ENCODE assay signal across 8 mouse cellular contexts in genomic region chr11:88046944-88047794, GRCm38 (mm10). TPM values are rescaled to one million over a fixed set of nuclear protein-coding genes. Genes with fewer than 3 reads are reported as not detected.
A peak's percentile ranks its signal among the peaks of the same experiment; 100 is the strongest.
DNase-seq lines count a peak whose midpoint lies in the region; ATAC-seq and TF ChIP-seq lines count a peak whose summit lies in the region.

Gene Srsf1, plus strand, starts transcription at chr11:88047373.

- H3K9ac ChIP-seq in CH12.LX (ENCODE audit: insufficient read depth, low read depth) = peak within 1 kb of the TSS; percentile 99
- H3K9ac ChIP-seq in forebrain, embryonic 11.5 days (ENCODE audit: low read length) = peak within 1 kb of the TSS; percentile 100
- peak within 1 kb of the TSS; percentile 100 for H3K9ac ChIP-seq in heart, embryonic 16.5 days (ENCODE audit: low read length)
- peak within 1 kb of the TSS; percentile 100 for H3K9ac ChIP-seq in liver, embryonic 15.5 days
- peak within 1 kb of the TSS; percentile 96 for H3K9ac ChIP-seq in neural tube, embryonic 12.5 days

- peak within 1 kb of the TSS; percentile 48 for H3K4me2 ChIP-seq in CH12.LX (ENCODE audit: insufficient read depth, low read depth, poor library complexity, severe bottlenecking)
- H3K4me2 ChIP-seq in forebrain, embryonic 11.5 days (ENCODE audit: low read depth, low read length, severe bottlenecking) = peak within 1 kb of the TSS; percentile 83
- H3K4me2 ChIP-seq in heart, embryonic 16.5 days (ENCODE audit: low read depth, low read length) = peak within 1 kb of the TSS; percentile 91
- peak within 1 kb of the TSS; percentile 75 for H3K4me2 ChIP-seq in liver, embryonic 15.5 days
- peak within 1 kb of the TSS; percentile 83 for H3K4me2 ChIP-seq in neural tube, embryonic 12.5 days (replicated peaks)

- no peaks in the 10 kb centered on the region for H3K9me3 ChIP-seq in CH12.LX (replicated peaks; ENCODE audit: low read length)
- no peaks in the 10 kb centered on the region; the same call in 1 of the 2 replicates for H3K9me3 ChIP-seq in forebrain, embryonic 11.5 days (ENCODE audit: control insufficient read depth, low read length)
- H3K9me3 ChIP-seq in heart, embryonic 16.5 days (replicated peaks; ENCODE audit: control insufficient read depth, low read length) = no peaks in the 10 kb centered on the region
- H3K9me3 ChIP-seq in liver, embryonic 15.5 days (replicated peaks) = no peaks in the 10 kb centered on the region
- H3K9me3 ChIP-seq in neural tube, embryonic 12.5 days = no peaks in the 10 kb centered on the region

- TF ChIP-seq EP300 in CH12.LX (IDR thresholded peaks at IDR 0.05; ENCODE audit: low read length) = no peak

- no peak for TF ChIP-seq RAD21 in CH12.LX (IDR thresholded peaks at IDR 0.05; ENCODE audit: low read depth, low read length)

- peak; percentile 99 for DNase-seq in CH12.LX (ENCODE audit: extremely low read depth)
- DNase-seq in c-Kit-positive CD71-positive TER-119-negative erythroid progenitor cells, embryonic 14.5 days (ENCODE audit: low read depth) = peak; percentile 95
- DNase-seq in forebrain, embryonic 11.5 days (ENCODE audit: low spot score) = peak; percentile 100
- peak; percentile 99 for DNase-seq in kidney, postnatal 36 days
- DNase-seq in telencephalon, adult 2 months (ENCODE audit: low read depth, low spot score) = peak; percentile 97

- dilution Hi-C loops in CH12.LX (cut with MboI; ENCODE audit: extremely low pct_ligation_motif_present, extremely low pct_unique_long_range_greater_than_20kb, low sequenced_read_pairs) = no loop called here

- under 1% methylated on average over 60 of the region's 60 CpGs for WGBS in forebrain, embryonic 11.5 days
- under 1% methylated on average over 60 of the region's 60 CpGs for WGBS in heart, embryonic 16.5 days
- under 1% methylated on average over 60 of the region's 60 CpGs for WGBS in liver, embryonic 15.5 days (ENCODE audit: insufficient replicate concordance)
- under 1% methylated on average over 60 of the region's 60 CpGs for WGBS in neural tube, embryonic 12.5 days

- peak; percentile 90 for ATAC-seq in forebrain, embryonic 11.5 days (replicated peaks; ENCODE audit: low FRiP score)
- ATAC-seq in heart, embryonic 16.5 days (replicated peaks; ENCODE audit: extremely low read depth, insufficient read depth, low FRiP score) = peak; percentile 93
- peak; percentile 86 for ATAC-seq in liver, embryonic 15.5 days (ENCODE audit: insufficient read depth)
- ATAC-seq in neural tube, embryonic 12.5 days (ENCODE audit: low FRiP score, low read depth) = peak; percentile 89

- H3K4me3 ChIP-seq in CH12.LX (replicated peaks in 1 of 3; ENCODE audit: low read depth in 2 of 3, low read length in 2 of 3, poor library complexity in 1 of 3) = peak within 1 kb of the TSS; percentile 77 to 100 (median 88)
- H3K4me3 ChIP-seq in forebrain, embryonic 11.5 days (ENCODE audit: low read depth, low read length) = peak within 1 kb of the TSS; percentile 85
- peak within 1 kb of the TSS; percentile 94 for H3K4me3 ChIP-seq in heart, embryonic 16.5 days (ENCODE audit: low read length)
- peak within 1 kb of the TSS; percentile 100 for H3K4me3 ChIP-seq in liver, embryonic 15.5 days (replicated peaks)
- H3K4me3 ChIP-seq in neural tube, embryonic 12.5 days = peak within 1 kb of the TSS; percentile 96

- H3K4me1 ChIP-seq in CH12.LX (ENCODE audit: control insufficient read depth in 1 of 2, insufficient read depth in 2 of 2) = peaks cover 2 to 45% of the 10 kb centered on the region in 2 experiments; a peak in 3 of 4 replicates
- 0 out of 2 replicates have a peak, but pooled peaks cover 5% of the 10 kb centered on the region for H3K4me1 ChIP-seq in forebrain, embryonic 11.5 days (replicated peaks; ENCODE audit: control insufficient read depth, insufficient read depth, low read length)
- peaks cover 27% of the 10 kb centered on the region for H3K4me1 ChIP-seq in heart, embryonic 16.5 days (ENCODE audit: control insufficient read depth, insufficient read depth, low read length)
- H3K4me1 ChIP-seq in liver, embryonic 15.5 days (replicated peaks) = peaks cover 34% of the 10 kb centered on the region
- peaks cover 24% of the 10 kb centered on the region for H3K4me1 ChIP-seq in neural tube, embryonic 12.5 days

- H3K27ac ChIP-seq in CH12.LX (ENCODE audit: insufficient read depth, low read depth) = peak within 1 kb of the TSS; percentile 95
- H3K27ac ChIP-seq in forebrain, embryonic 11.5 days (ENCODE audit: low read depth, low read length) = peak within 1 kb of the TSS; percentile 99
- peak within 1 kb of the TSS; percentile 100 for H3K27ac ChIP-seq in heart, embryonic 16.5 days (ENCODE audit: low read length)
- H3K27ac ChIP-seq in liver, embryonic 15.5 days (replicated peaks) = peak within 1 kb of the TSS; percentile 100
- peak within 1 kb of the TSS; percentile 93 for H3K27ac ChIP-seq in neural tube, embryonic 12.5 days

- H3K79me2 ChIP-seq in CH12.LX (replicated peaks; ENCODE audit: control insufficient read depth, extremely low read depth, insufficient read depth, poor library complexity, severe bottlenecking) = peaks cover 52% of the 10 kb centered on the region

- in situ Hi-C loops in CH12.LX (cut with MboI; ENCODE audit: low pct_ligation_motif_present, low pct_unique_long_range_greater_than_20kb, low sequenced_read_pairs) = loop anchor here (5.0 kb wide), 1 partner anchor 60 kb away; the partner anchor contains the start of gene Dynll2

- TF ChIP-seq POLR2A in CH12.LX (IDR thresholded peaks at IDR 0.05; ENCODE audit: low read depth, low read length) = peak; percentile 94

- H3K27me3 ChIP-seq in CH12.LX (replicated peaks) = no peaks in the 10 kb centered on the region
- H3K27me3 ChIP-seq in forebrain, embryonic 11.5 days (ENCODE audit: control insufficient read depth, insufficient read depth, low read length) = no peaks in the 10 kb centered on the region
- no peaks in the 10 kb centered on the region for H3K27me3 ChIP-seq in heart, embryonic 16.5 days (ENCODE audit: control insufficient read depth, insufficient read depth, low read length)
- H3K27me3 ChIP-seq in liver, embryonic 15.5 days = no peaks in the 10 kb centered on the region
- no peaks in the 10 kb centered on the region for H3K27me3 ChIP-seq in neural tube, embryonic 12.5 days (replicated peaks)

- H3K36me3 ChIP-seq in CH12.LX (replicated peaks in 1 of 2; ENCODE audit: control insufficient read depth in 1 of 2, insufficient read depth in 1 of 2, low read length in 1 of 2) = peaks cover 20 to 38% of the 10 kb centered on the region in 2 experiments
- peaks cover 8% of the 10 kb centered on the region; the same call in 1 of the 2 replicates for H3K36me3 ChIP-seq in forebrain, embryonic 11.5 days (ENCODE audit: control insufficient read depth, insufficient read depth, low read length)
- H3K36me3 ChIP-seq in heart, embryonic 16.5 days (ENCODE audit: control insufficient read depth, insufficient read depth) = peaks cover 13% of the 10 kb centered on the region
- peaks cover 27% of the 10 kb centered on the region for H3K36me3 ChIP-seq in liver, embryonic 15.5 days (replicated peaks)
- H3K36me3 ChIP-seq in neural tube, embryonic 12.5 days = peaks cover 18% of the 10 kb centered on the region

- no peak for TF ChIP-seq CTCF in CH12.LX (conservative IDR thresholded peaks at IDR 0.05 in 1 of 2, IDR thresholded peaks at IDR 0.05 in 1 of 2; ENCODE audit: low read depth in 2 of 2, low read length in 2 of 2)

TF ChIP-seq in CH12.LX, 34 proteins besides CTCF, POLR2A, EP300 and RAD21:
- TF ChIP-seq KAT2A (IDR thresholded peaks at IDR 0.05; ENCODE audit: insufficient replicate concordance, low read length) = no peak
- TF ChIP-seq MAZ (IDR thresholded peaks at IDR 0.05; ENCODE audit: low read depth, low read length) = no peak
- peak; percentile 24; the same call in 1 of the 2 replicates for TF ChIP-seq USF2 (conservative IDR thresholded peaks at IDR 0.05; ENCODE audit: low read depth, low read length)
- no peak for TF ChIP-seq NRF1 (IDR thresholded peaks at IDR 0.05; ENCODE audit: low read depth, low read length)
- no peak for TF ChIP-seq ZC3H11A (IDR thresholded peaks at IDR 0.05; ENCODE audit: low read depth, low read length)
- no peak for TF ChIP-seq MEF2A (IDR thresholded peaks at IDR 0.05; ENCODE audit: borderline replicate concordance, low read depth, low read length)
- peak; percentile 96; the same call in 1 of the 2 replicates for TF ChIP-seq TBP (conservative IDR thresholded peaks at IDR 0.05; ENCODE audit: low read depth, low read length)
- TF ChIP-seq CHD1 (IDR thresholded peaks at IDR 0.05; ENCODE audit: low read depth, low read length) = no peak
- no peak for TF ChIP-seq NELFE (IDR thresholded peaks at IDR 0.05; ENCODE audit: low read depth, low read length)

RNA-seq across cellular contexts. Expression of gene Srsf1, which starts in this region (rescaled TPM):
- total RNA-seq in CH12.LX (2012; rRNA removed) (416 and 617 TPM in 2 replicates), CH12.LX (2014; rRNA removed) (812 and 852 TPM in 2 replicates)
- polyA plus RNA-seq in CH12.LX (2012; ENCODE audit: insufficient read length, low read depth) = 705 and 730 TPM in 2 replicates
- 559 and 563 TPM in 2 replicates for polyA plus RNA-seq in forebrain, embryonic 11.5 days (2014; fragmentation: Nextera tagmentation; extraction: Ambion mirVana)
- polyA plus RNA-seq in heart, embryonic 16.5 days (2015; fragmentation: Nextera tagmentation; extraction: Ambion mirVana) = 158 and 185 TPM in 2 replicates
- polyA plus RNA-seq in liver, embryonic 15.5 days (2015; fragmentation: Nextera tagmentation; extraction: Ambion mirVana) = 108 and 113 TPM in 2 replicates
- 446 and 488 TPM in 2 replicates for polyA plus RNA-seq in neural tube, embryonic 12.5 days (2016; fragmentation: Nextera tagmentation; extraction: Ambion mirVana)

Comparison
In these comparisons a context has a peak if more than half of its experiments do, and no peak if none do; other contexts are left out.
1. Peak in every context shown above with its lines: DNase-seq, ATAC-seq, H3K4me3 ChIP-seq and H3K27ac ChIP-seq.